Mouse (Mus musculus): ENCODE results near the gene Dse. TPM values are rescaled to one million over a fixed set of nuclear protein-coding genes. Genes with fewer than 3 reads are reported as not detected.

Dse gene
- polyA plus RNA-seq, 1 experiment from 2014 or later = 22.8 TPM

- 85% methylated on average over 3 of the region's 3 CpGs for WGBS
- Histone ChIP-seq H3K9me3 (no peaks in the 10 kb centered on the region), H3K4me1 (peaks cover 4% of the 10 kb centered on the region), H3K36me3 (peaks cover 12% of the 10 kb centered on the region; the same call in 1 of the 2 replicates), H3K27ac (no peak overlapping the region), H3K27me3 (ENCODE audit: insufficient read depth, poor library complexity, severe bottlenecking) (no peaks in the 10 kb centered on the region), H3K4me3 (no peak overlapping the region)
- no peak for DNase-seq (ENCODE audit: low spot score)
Observed at GRCm38 (mm10) chr10:34151827-34152226, 55.7 kb downstream of the Dse start.

- 82% methylated on average over 6 of the region's 6 CpGs for WGBS
- no peak for DNase-seq (ENCODE audit: low spot score)
- no peak overlapping the region for H3K27ac ChIP-seq
- H3K27me3 ChIP-seq (ENCODE audit: insufficient read depth, poor library complexity, severe bottlenecking) = no peaks in the 10 kb centered on the region
- no peaks in the 10 kb centered on the region for H3K4me1 ChIP-seq
- peaks cover 12% of the 10 kb centered on the region; the same call in 1 of the 2 replicates for H3K36me3 ChIP-seq
- no peaks in the 10 kb centered on the region for H3K9me3 ChIP-seq
- no peak overlapping the region for H3K4me3 ChIP-seq
Observed at GRCm38 (mm10) chr10:34150454-34150853, 57.1 kb downstream of the Dse start.

GRCm38 (mm10) chr10:34149772-34150171, 57.7 kb downstream of the Dse start:
- H3K36me3 ChIP-seq = peaks cover 12% of the 10 kb centered on the region; the same call in 1 of the 2 replicates
- H3K27ac ChIP-seq = no peak overlapping the region
- H3K4me3 ChIP-seq = no peak overlapping the region
- H3K4me1 ChIP-seq = no peaks in the 10 kb centered on the region
- no peaks in the 10 kb centered on the region for H3K27me3 ChIP-seq (ENCODE audit: insufficient read depth, poor library complexity, severe bottlenecking)
- no peak for DNase-seq (ENCODE audit: low spot score)
- 73% methylated on average over 3 of the region's 3 CpGs for WGBS
- no peaks in the 10 kb centered on the region for H3K9me3 ChIP-seq

- H3K36me3 ChIP-seq = no peaks in the 10 kb centered on the region
- 52% methylated on average over 2 of the region's 2 CpGs for WGBS
Observed at GRCm38 (mm10) chr10:34141693-34142092, 65.8 kb downstream of the Dse start.

GRCm38 (mm10) chr10:34139768-34140167, 67.7 kb downstream of the Dse start:
- H3K9me3 ChIP-seq = no peaks in the 10 kb centered on the region
- no peak overlapping the region for H3K4me3 ChIP-seq
- H3K27ac ChIP-seq = no peak overlapping the region
- no peaks in the 10 kb centered on the region for H3K36me3 ChIP-seq
- WGBS = 74% methylated on average over 4 of the region's 4 CpGs
- H3K4me1 ChIP-seq = peaks cover 6% of the 10 kb centered on the region; the same call in 1 of the 2 replicates
- H3K27me3 ChIP-seq (ENCODE audit: insufficient read depth, poor library complexity, severe bottlenecking) = no peaks in the 10 kb centered on the region
- DNase-seq (ENCODE audit: low spot score) = no peak

More at GRCm38 (mm10) chr10:34141693-34142092, 65.8 kb downstream of the Dse start:
- no peak overlapping the region for H3K4me3 ChIP-seq
- H3K27me3 ChIP-seq (ENCODE audit: insufficient read depth, poor library complexity, severe bottlenecking) = no peaks in the 10 kb centered on the region
- H3K4me1 ChIP-seq = peaks cover 2% of the 10 kb centered on the region; the same call in 1 of the 2 replicates
- no peak for DNase-seq (ENCODE audit: low spot score)
- no peak overlapping the region for H3K27ac ChIP-seq
- no peaks in the 10 kb centered on the region for H3K9me3 ChIP-seq

- Histone ChIP-seq H3K27ac (no peak overlapping the region), H3K36me3 (no peaks in the 10 kb centered on the region), H3K4me3 (no peak overlapping the region), H3K4me1 (peaks cover 6% of the 10 kb centered on the region; the same call in 1 of the 2 replicates), H3K9me3 (no peaks in the 10 kb centered on the region), H3K27me3 (ENCODE audit: insufficient read depth, poor library complexity, severe bottlenecking) (no peaks in the 10 kb centered on the region)
- WGBS = 35% methylated on average over 6 of the region's 6 CpGs
- no peak for DNase-seq (ENCODE audit: low spot score)
Observed at GRCm38 (mm10) chr10:34138027-34138426, 69.5 kb downstream of the Dse start.

GRCm38 (mm10) chr10:34136432-34136831, 71.1 kb downstream of the Dse start:
- WGBS = 44% methylated on average over 6 of the region's 6 CpGs
- H3K4me3 ChIP-seq = no peak overlapping the region
- no peak for DNase-seq (ENCODE audit: low spot score)

GRCm38 (mm10) chr10:34131356-34131755, 76.2 kb downstream of the Dse start:
- Histone ChIP-seq H3K27me3 (ENCODE audit: insufficient read depth, poor library complexity, severe bottlenecking) (peaks cover 9% of the 10 kb centered on the region; the same call in 1 of the 2 replicates), H3K4me1 (peaks cover 8% of the 10 kb centered on the region), H3K27ac (no peak overlapping the region), H3K36me3 (no peaks in the 10 kb centered on the region), H3K9me3 (no peaks in the 10 kb centered on the region), H3K4me3 (no peak overlapping the region)
- DNase-seq (ENCODE audit: low spot score) = no peak
- WGBS = 80% methylated on average over 2 of the region's 2 CpGs

More at GRCm38 (mm10) chr10:34136432-34136831, 71.1 kb downstream of the Dse start:
- Histone ChIP-seq H3K36me3 (no peaks in the 10 kb centered on the region), H3K27ac (no peak overlapping the region), H3K4me1 (peaks cover 6% of the 10 kb centered on the region; the same call in 1 of the 2 replicates), H3K27me3 (ENCODE audit: insufficient read depth, poor library complexity, severe bottlenecking) (no peaks in the 10 kb centered on the region), H3K9me3 (no peaks in the 10 kb centered on the region)

GRCm38 (mm10) chr10:34128391-34128790, 79.1 kb downstream of the Dse start:
- Histone ChIP-seq H3K27me3 (ENCODE audit: insufficient read depth, poor library complexity, severe bottlenecking) (peaks cover 9% of the 10 kb centered on the region; the same call in 1 of the 2 replicates), H3K9me3 (no peaks in the 10 kb centered on the region), H3K4me3 (no peak overlapping the region), H3K4me1 (peaks cover 8% of the 10 kb centered on the region), H3K36me3 (no peaks in the 10 kb centered on the region), H3K27ac (no peak overlapping the region)
- 87% methylated on average over 6 of the region's 6 CpGs for WGBS
- DNase-seq (ENCODE audit: low spot score) = no peak

GRCm38 (mm10) chr10:34127392-34128378, 79.8 kb downstream of the Dse start, which contains the start of gene Calhm6:
Calhm6 (minus strand) TSS chr10:34127984.
- Histone ChIP-seq H3K27me3 (ENCODE audit: insufficient read depth, poor library complexity, severe bottlenecking) (peaks cover 9% of the 10 kb centered on the region; the same call in 1 of the 2 replicates), H3K4me1 (peaks cover 8% of the 10 kb centered on the region), H3K36me3 (no peaks in the 10 kb centered on the region), H3K27ac (peak within 1 kb of the TSS; percentile 82), H3K4me3 (peak within 1 kb of the TSS; percentile 74), H3K9me3 (no peaks in the 10 kb centered on the region)
- 15% methylated on average over 44 of the region's 44 CpGs for WGBS
- no peak for DNase-seq (ENCODE audit: low spot score)

- Histone ChIP-seq H3K9me3 (no peaks in the 10 kb centered on the region), H3K4me3 (no peak overlapping the region)
- DNase-seq (ENCODE audit: low spot score) = no peak
Observed at GRCm38 (mm10) chr10:34118421-34118820, 89.1 kb downstream of the Dse start.

GRCm38 (mm10) chr10:34117770-34118169, 89.7 kb downstream of the Dse start:
- Histone ChIP-seq H3K36me3 (no peaks in the 10 kb centered on the region), H3K4me3 (no peak overlapping the region), H3K27me3 (ENCODE audit: insufficient read depth, poor library complexity, severe bottlenecking) (no peaks in the 10 kb centered on the region), H3K9me3 (no peaks in the 10 kb centered on the region), H3K27ac (no peak overlapping the region), H3K4me1 (no peaks in the 10 kb centered on the region)
- DNase-seq (ENCODE audit: low spot score) = no peak

More at GRCm38 (mm10) chr10:34118421-34118820, 89.1 kb downstream of the Dse start:
- no peaks in the 10 kb centered on the region for H3K36me3 ChIP-seq
- no peaks in the 10 kb centered on the region for H3K27me3 ChIP-seq (ENCODE audit: insufficient read depth, poor library complexity, severe bottlenecking)
- 87% methylated on average over 2 of the region's 2 CpGs for WGBS
- H3K4me1 ChIP-seq = no peaks in the 10 kb centered on the region
- no peak overlapping the region for H3K27ac ChIP-seq

GRCm38 (mm10) chr10:34117131-34117530, 90.4 kb downstream of the Dse start:
- H3K4me1 ChIP-seq = no peaks in the 10 kb centered on the region
- DNase-seq (ENCODE audit: low spot score) = no peak
- H3K27ac ChIP-seq = no peak overlapping the region
- no peaks in the 10 kb centered on the region for H3K27me3 ChIP-seq (ENCODE audit: insufficient read depth, poor library complexity, severe bottlenecking)
- 56% methylated on average over 3 of the region's 3 CpGs for WGBS
- no peak overlapping the region for H3K4me3 ChIP-seq
- H3K36me3 ChIP-seq = no peaks in the 10 kb centered on the region
- H3K9me3 ChIP-seq = no peaks in the 10 kb centered on the region
